Mouse (Mus musculus): ENCODE data around the gene Tecta.

- TF ChIP-seq POLR2A (IDR thresholded peaks at IDR 0.05; ENCODE audit: insufficient read length, low read depth): no peak
- no peak for TF ChIP-seq TCF12 (IDR thresholded peaks at IDR 0.05; ENCODE audit: insufficient read depth, poor library complexity, severe bottlenecking)
- TF ChIP-seq MYOD1 (IDR thresholded peaks at IDR 0.05; ENCODE audit: control insufficient read depth in 1 of 3, insufficient read length in 2 of 3, low read depth in 2 of 3): no peak
Measured at GRCm38 (mm10) chr9:42405736-42406135, 6.0 kb upstream of the Tecta start.

Data from myocyte (in vitro differentiated cells).